Comparison of ENCODE assay signal across 8 mouse cellular contexts in genomic region chr11:94161867-94162581, GRCm38 (mm10). TPM values are rescaled to one million over a fixed set of nuclear protein-coding genes. Genes with fewer than 3 reads are reported as not detected.
A peak's percentile ranks its signal among the peaks of the same experiment; 100 is the strongest.
DNase-seq lines count a peak whose midpoint lies in the region; ATAC-seq lines count a peak whose summit lies in the region.

No protein-coding gene starts in this region.

- no peak for ATAC-seq in neural tube, embryonic 11.5 days (ENCODE audit: insufficient read depth, low FRiP score, low TSS enrichment)
- ATAC-seq in stomach, embryonic 15.5 days (ENCODE audit: insufficient read depth, low FRiP score, low read depth): no peak

- H3K36me3 ChIP-seq in neural tube, embryonic 11.5 days (ENCODE audit: control insufficient read depth, insufficient read depth, low read length): no peaks in the 10 kb centered on the region
- H3K36me3 ChIP-seq in stomach, embryonic 15.5 days: no peaks in the 10 kb centered on the region

- no peak overlapping the region for H3K4me3 ChIP-seq in neural tube, embryonic 11.5 days (ENCODE audit: low read depth, low read length)
- no peak overlapping the region for H3K4me3 ChIP-seq in stomach, embryonic 15.5 days (replicated peaks)

- no peak overlapping the region for H3K9ac ChIP-seq in neural tube, embryonic 11.5 days (ENCODE audit: low read length)
- no peak overlapping the region for H3K9ac ChIP-seq in stomach, embryonic 15.5 days

- H3K4me2 ChIP-seq in neural tube, embryonic 11.5 days (ENCODE audit: low read depth): no peak overlapping the region
- H3K4me2 ChIP-seq in stomach, embryonic 15.5 days: no peak overlapping the region

- H3K4me1 ChIP-seq in neural tube, embryonic 11.5 days (ENCODE audit: control insufficient read depth, insufficient read depth, low read length): peaks cover 43% of the 10 kb centered on the region
- H3K4me1 ChIP-seq in stomach, embryonic 15.5 days: peaks cover 38% of the 10 kb centered on the region

- WGBS in neural tube, embryonic 11.5 days: 86% methylated on average over 11 of the region's 11 CpGs
- 78% methylated on average over 11 of the region's 11 CpGs for whole genome bisulfite sequencing in stomach, embryonic 15.5 days

- no peaks in the 10 kb centered on the region for H3K9me3 ChIP-seq in neural tube, embryonic 11.5 days (ENCODE audit: control insufficient read depth, low read length)
- no peaks in the 10 kb centered on the region for H3K9me3 ChIP-seq in stomach, embryonic 15.5 days

- peak; percentile 54 for DNase-seq in adrenal gland, adult 2 months
- no peak for DNase-seq in adrenal gland, postnatal 25 days
- DNase-seq in neural tube, embryonic 11.5 days (ENCODE audit: low spot score): no peak
- no peak for DNase-seq in neural tube, embryonic 10.5 days (ENCODE audit: extremely low spot score, low spot score)
- peak; percentile 81 to 85 for DNase-seq in kidney, postnatal 36 days
- no peak for DNase-seq in spleen, postnatal 36 days (ENCODE audit: low spot score in 2 of 2)
- DNase-seq in cerebellum, adult 8-10 months: no peak

- no peaks in the 10 kb centered on the region for H3K27me3 ChIP-seq in neural tube, embryonic 11.5 days (ENCODE audit: control insufficient read depth, insufficient read depth, low read length)
- H3K27me3 ChIP-seq in stomach, embryonic 15.5 days (replicated peaks): no peaks in the 10 kb centered on the region

- peak overlapping the region; percentile 97; the same call in 1 of the 2 replicates for H3K27ac ChIP-seq in neural tube, embryonic 11.5 days (ENCODE audit: low read depth, low read length)
- peak overlapping the region; percentile 93 for H3K27ac ChIP-seq in stomach, embryonic 15.5 days

RNA-seq across cellular contexts. Expression of gene Tob1, which starts 49.2 kb away (rescaled TPM):
- total RNA-seq in adrenal gland, adult 2 months (2021): 100 to 1,000 TPM; 208 to 296 TPM
- 332 and 340 TPM in 2 replicates for polyA plus RNA-seq in adrenal gland, adult 2 months (2012; rRNA removed)
- total RNA-seq in adrenal gland, postnatal 25 days (2021): 245 and 267 TPM in 2 replicates
- 33.3 and 35.6 TPM in 2 replicates for polyA plus RNA-seq in neural tube, embryonic 11.5 days (2014; fragmentation: Nextera tagmentation; extraction: Ambion mirVana)
- polyA plus RNA-seq in stomach, embryonic 15.5 days (2015; fragmentation: Nextera tagmentation; extraction: Ambion mirVana): 54.8 and 65.2 TPM in 2 replicates

Comparison
In these comparisons a context has a peak if more than half of its experiments do, and no peak if none do; other contexts are left out.
1. DNase-seq: peak in adrenal gland, adult 2 months (single experiment) and kidney, postnatal 36 days (2 of 2); none in adrenal gland, postnatal 25 days (single experiment), neural tube, embryonic 11.5 days (single experiment), neural tube, embryonic 10.5 days (single experiment), spleen, postnatal 36 days (0 of 2) and cerebellum, adult 8-10 months (single experiment).